Mouse (Mus musculus) v-Abl transformed pro-B cells (cell line): ENCODE measurements around the gene Gm28053.
"Not testable (repeated sequence)": the region's sequence is repeated elsewhere in the genome, so short reads cannot be mapped to it uniquely, and the experiment has no call there.

Source experiments
- in situ Hi-C, 2 experiments: fragments of 400-800 bp; cut with MboI; formaldehyde crosslinking; loops; one replicate each; pipeline ENCODE4 v1.15.1; 2025; ENCODE audit not compliant: unreplicated experiment in 2 of 2

Gm28053 gene

GRCm38 (mm10) chr6:48718455-48718854 lies at the start of gene Gm28053, which contains the start of gene Gimap7:
Gene Gm28053, plus strand, starts transcription at chr6:48718607.
Gene Gimap7, plus strand, starts transcription at chr6:48718621.
- in situ Hi-C loops, result no loop called here

- in situ Hi-C loops, result no loop called here
These were observed 48.9 kb upstream of the Gm28053 start for GRCm38 (mm10) chr6:48669446-48669969.

GRCm38 (mm10) chr6:48674291-48675058 lies 43.9 kb upstream of the Gm28053 start:
- in situ Hi-C loops, result no loop called here

- in situ Hi-C loops, result no loop called here
These were observed 42.9 kb upstream of the Gm28053 start for GRCm38 (mm10) chr6:48675400-48675930.

- in situ Hi-C loops, result no loop called here
These were observed 42.2 kb upstream of the Gm28053 start, which contains the start of gene Gimap9 for GRCm38 (mm10) chr6:48675931-48676859. Gene Gimap9, plus strand, starts transcription at chr6:48676129.

- in situ Hi-C loops, result no loop called here
These were observed 41.5 kb upstream of the Gm28053 start for GRCm38 (mm10) chr6:48676860-48677415.

GRCm38 (mm10) chr6:48677492-48678345 lies 40.7 kb upstream of the Gm28053 start:
- in situ Hi-C loops, result no loop called here

GRCm38 (mm10) chr6:48678391-48678790 lies 40.0 kb upstream of the Gm28053 start:
- in situ Hi-C loops, result no loop called here

GRCm38 (mm10) chr6:48679701-48680100 lies 38.7 kb upstream of the Gm28053 start:
- in situ Hi-C loops, result no loop called here

- in situ Hi-C loops, result no loop called here
These were observed 38.0 kb upstream of the Gm28053 start for GRCm38 (mm10) chr6:48680421-48680820.

- in situ Hi-C loops, result no loop called here
These were observed 36.8 kb upstream of the Gm28053 start for GRCm38 (mm10) chr6:48681472-48682090.

GRCm38 (mm10) chr6:48682271-48682670 lies 36.1 kb upstream of the Gm28053 start:
- in situ Hi-C loops, result no loop called here

GRCm38 (mm10) chr6:48683263-48683821 lies 35.1 kb upstream of the Gm28053 start:
- in situ Hi-C loops, result not testable (repeated sequence)

GRCm38 (mm10) chr6:48684319-48684718 lies 34.1 kb upstream of the Gm28053 start, which contains the start of gene Gimap4:
Gene Gimap4, plus strand, starts transcription at chr6:48684549.
- in situ Hi-C loops, result no loop called here

GRCm38 (mm10) chr6:48684806-48685205 lies 33.6 kb upstream of the Gm28053 start:
- in situ Hi-C loops, result no loop called here

GRCm38 (mm10) chr6:48685251-48685650 lies 33.2 kb upstream of the Gm28053 start:
- in situ Hi-C loops, result no loop called here

- in situ Hi-C loops, result no loop called here
These were observed 32.4 kb upstream of the Gm28053 start for GRCm38 (mm10) chr6:48685694-48686665.

GRCm38 (mm10) chr6:48687077-48687476 lies 31.3 kb upstream of the Gm28053 start:
- in situ Hi-C loops, result no loop called here
